ENCODE assay signal across 29 mouse cellular contexts in the genomic region with DNA sequence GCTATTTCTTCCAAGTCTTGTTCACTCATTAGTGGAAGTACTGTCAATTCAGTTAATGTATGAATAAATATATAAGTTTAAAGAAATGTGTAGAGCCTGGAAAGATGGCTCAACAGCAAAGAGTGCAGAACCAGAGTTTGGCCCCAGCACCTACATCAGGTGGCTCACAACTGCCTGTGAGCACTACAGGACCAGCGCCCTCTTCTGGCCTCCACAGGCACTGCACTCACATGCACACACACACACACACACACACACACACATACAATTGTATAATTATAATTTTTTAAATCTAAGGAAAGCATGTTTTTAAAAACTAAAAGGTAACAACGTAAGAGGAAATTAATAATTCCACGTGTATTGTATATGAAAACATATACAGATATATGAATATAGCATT. TPM values are rescaled to one million over a fixed set of nuclear protein-coding genes. Genes with fewer than 3 reads are reported as not detected.
DNase-seq lines count a peak whose midpoint lies in the region; ATAC-seq and TF ChIP-seq lines count a peak whose summit lies in the region.
"Had no signal": no experiment of that assay in that cellular context is flagged by ENCODE, and none has a peak within 500 bp of the region (broad histone marks: within the 10 kb centered on the region; RNA-seq: fewer than 3 reads in every experiment).

No protein-coding gene starts in this region.

- no peak for TF ChIP-seq POLR2A in heart, adult 2 months (IDR thresholded peaks at IDR 0.05; ENCODE audit: insufficient read depth, low read depth, low read length)
- TF ChIP-seq POLR2A in ES-Bruce4 (IDR thresholded peaks at IDR 0.05; ENCODE audit: insufficient read depth, low read length): no peak
- TF ChIP-seq POLR2A in brain, embryonic 14.5 days (IDR thresholded peaks at IDR 0.05; ENCODE audit: borderline replicate concordance, extremely low read depth, insufficient read depth, insufficient read length, poor library complexity, severe bottlenecking): no peak

- no peak overlapping the region for H3K4me2 ChIP-seq in liver, postnatal 0 days (ENCODE audit: low read depth, low read length)
- no peak overlapping the region for H3K4me2 ChIP-seq in liver, embryonic 12.5 days
- H3K4me2 ChIP-seq: forebrain, embryonic 12.5 days; heart, embryonic 15.5 days; liver, embryonic 15.5 days; neural tube, embryonic 12.5 days had no signal

- H3K4me1 ChIP-seq in heart, adult 2 months (ENCODE audit: control insufficient read depth, insufficient read depth, low read length): no peaks in the 10 kb centered on the region
- no peaks in the 10 kb centered on the region for H3K4me1 ChIP-seq in liver, postnatal 0 days (ENCODE audit: insufficient read depth)
- 0 out of 2 replicates have a peak, but pooled peaks cover 4% of the 10 kb centered on the region for H3K4me1 ChIP-seq in liver, embryonic 12.5 days
- H3K4me1 ChIP-seq in ES-Bruce4 (ENCODE audit: control insufficient read depth, insufficient read depth, low read length): no peaks in the 10 kb centered on the region
- H3K4me1 ChIP-seq: forebrain, embryonic 12.5 days; heart, embryonic 15.5 days; limb, embryonic 10.5 days; neural tube, embryonic 12.5 days had no signal

- H3K36me3 ChIP-seq in heart, adult 2 months (ENCODE audit: control insufficient read depth, insufficient read depth, low read length): no peaks in the 10 kb centered on the region
- no peaks in the 10 kb centered on the region for H3K36me3 ChIP-seq in liver, postnatal 0 days (replicated peaks; ENCODE audit: insufficient read depth, low read length)
- no peaks in the 10 kb centered on the region for H3K36me3 ChIP-seq in liver, embryonic 12.5 days
- H3K36me3 ChIP-seq in ES-Bruce4 (ENCODE audit: control insufficient read depth, insufficient read depth, low read length, poor library complexity, severe bottlenecking): no peaks in the 10 kb centered on the region
- H3K36me3 ChIP-seq: forebrain, embryonic 12.5 days; heart, embryonic 15.5 days; limb, embryonic 10.5 days; liver, embryonic 15.5 days; neural tube, embryonic 12.5 days had no signal

- no peaks in the 10 kb centered on the region for H3K79me2 ChIP-seq in heart, adult 2 months (replicated peaks; ENCODE audit: control insufficient read depth, insufficient read depth, low read length)

- H3K27ac ChIP-seq in heart, adult 2 months: no peak overlapping the region
- H3K27ac ChIP-seq in liver, postnatal 0 days (ENCODE audit: low read depth): no peak overlapping the region
- H3K27ac ChIP-seq in liver, embryonic 12.5 days: no peak overlapping the region
- H3K27ac ChIP-seq in ES-Bruce4 (ENCODE audit: insufficient read depth, low read length): no peak overlapping the region
- H3K27ac ChIP-seq: forebrain, embryonic 12.5 days; heart, embryonic 15.5 days; left cerebral cortex, adult 2 months; limb, embryonic 10.5 days; liver, embryonic 15.5 days; neural tube, embryonic 12.5 days had no signal

- DNase-seq in heart, adult 2 months: no peak
- DNase-seq in heart, adult 9 months (ENCODE audit: low spot score in 2 of 2): no peak
- DNase-seq in liver, postnatal 0 days: peak; percentile 13
- DNase-seq in brain, embryonic 14.5 days (ENCODE audit: low read depth): no peak
- no peak for DNase-seq in natural killer cell, adult 2 months (ENCODE audit: low spot score in 2 of 2)
- DNase-seq: adrenal gland, postnatal 25 days; cerebellum, adult 2 months; gastrocnemius, postnatal 14 days; heart, adult 18-20 months; heart, postnatal 4 days; kidney, adult 18-20 months; kidney, postnatal 10 days; lung, postnatal 14 days; right cerebral cortex, adult 18-20 months; spleen, adult 18-20 months; thymus, adult 18-20 months; thymus, postnatal 4 days had no signal

- H3K9me3 ChIP-seq in liver, postnatal 0 days (ENCODE audit: low read length): no peaks in the 10 kb centered on the region
- no peaks in the 10 kb centered on the region; the same call in 1 of the 2 replicates for H3K9me3 ChIP-seq in liver, embryonic 12.5 days (replicated peaks)
- H3K9me3 ChIP-seq in ES-Bruce4 (replicated peaks; ENCODE audit: control insufficient read depth, insufficient read depth, low read length, poor library complexity, severe bottlenecking): no peaks in the 10 kb centered on the region
- H3K9me3 ChIP-seq: forebrain, embryonic 12.5 days; heart, embryonic 15.5 days; limb, embryonic 10.5 days; liver, embryonic 15.5 days; neural tube, embryonic 12.5 days had no signal

- no peak for TF ChIP-seq EP300 in heart, adult 2 months (IDR thresholded peaks at IDR 0.05; ENCODE audit: insufficient read depth, low read depth, low read length)
- TF ChIP-seq EP300 in liver, postnatal 0 days (IDR thresholded peaks at IDR 0.05; ENCODE audit: low read depth): no peak
- TF ChIP-seq EP300 in ES-Bruce4 (IDR thresholded peaks at IDR 0.05; ENCODE audit: insufficient read depth, low read depth, low read length): no peak

- H3K9ac ChIP-seq in heart, adult 2 months (ENCODE audit: low read depth, low read length): no peak overlapping the region
- H3K9ac ChIP-seq in liver, postnatal 0 days (replicated peaks): no peak overlapping the region
- no peak overlapping the region for H3K9ac ChIP-seq in liver, embryonic 12.5 days
- H3K9ac ChIP-seq in ES-Bruce4 (ENCODE audit: low read depth, poor library complexity, severe bottlenecking): no peak overlapping the region
- H3K9ac ChIP-seq: forebrain, embryonic 12.5 days; heart, embryonic 15.5 days; liver, embryonic 15.5 days; neural tube, embryonic 12.5 days had no signal

- no peak overlapping the region for H3K4me3 ChIP-seq in heart, adult 2 months
- H3K4me3 ChIP-seq in liver, postnatal 0 days (ENCODE audit: low read depth, low read length): no peak overlapping the region
- H3K4me3 ChIP-seq in liver, embryonic 12.5 days: no peak overlapping the region
- no peak overlapping the region for H3K4me3 ChIP-seq in ES-Bruce4 (ENCODE audit: low read depth, low read length)
- H3K4me3 ChIP-seq: forebrain, embryonic 12.5 days; heart, embryonic 15.5 days; left cerebral cortex, adult 2 months; limb, embryonic 10.5 days; liver, embryonic 15.5 days; neural tube, embryonic 12.5 days had no signal

- H3K27me3 ChIP-seq in heart, adult 2 months (ENCODE audit: control insufficient read depth, insufficient read depth, low read length): no peaks in the 10 kb centered on the region
- no peaks in the 10 kb centered on the region for H3K27me3 ChIP-seq in liver, postnatal 0 days (ENCODE audit: insufficient read depth, low read length)
- H3K27me3 ChIP-seq in liver, embryonic 12.5 days (replicated peaks): no peaks in the 10 kb centered on the region
- H3K27me3 ChIP-seq in ES-Bruce4 (ENCODE audit: control insufficient read depth, insufficient read depth, low read length, poor library complexity, severe bottlenecking): no peaks in the 10 kb centered on the region
- H3K27me3 ChIP-seq: forebrain, embryonic 12.5 days; heart, embryonic 15.5 days; liver, embryonic 15.5 days; neural tube, embryonic 12.5 days had no signal

- 0 out of 2 replicates have a peak, but pooled peaks have one; percentile 5 for TF ChIP-seq CTCF in heart, adult 2 months (IDR thresholded peaks at IDR 0.05)
- peak; percentile 32 for TF ChIP-seq CTCF in liver, postnatal 0 days (IDR thresholded peaks at IDR 0.05; ENCODE audit: low read depth)
- TF ChIP-seq CTCF in ES-Bruce4 (IDR thresholded peaks at IDR 0.05; ENCODE audit: low read depth, low read length): peak; percentile 19
- TF ChIP-seq CTCF in brain, embryonic 14.5 days (IDR thresholded peaks at IDR 0.05; ENCODE audit: borderline replicate concordance, extremely low read depth, insufficient read depth, insufficient read length): peak; percentile 12; the same call in 1 of the 2 replicates

- 83% methylated on average over 3 of the region's 3 CpGs for WGBS in heart, adult 2 months
- whole genome bisulfite sequencing in liver, postnatal 0 days (ENCODE audit: insufficient replicate concordance): 75% methylated on average over 3 of the region's 3 CpGs
- WGBS in liver, embryonic 12.5 days (ENCODE audit: insufficient replicate concordance): 74% methylated on average over 3 of the region's 3 CpGs

- ATAC-seq in liver, postnatal 0 days: no peak
- no peak for ATAC-seq in liver, embryonic 12.5 days
- ATAC-seq: hindbrain, embryonic 16.5 days had no signal

- intact Hi-C loops in heart, adult 2 months (cut with DNase I): no loop called here

RNA-seq across cellular contexts. Expression of gene Maats1, which starts 12.6 kb away (rescaled TPM):
- total RNA-seq in heart, adult 2 months (2021): not detected
- polyA plus RNA-seq in heart, adult 2 months (2012; rRNA removed): 0.20 TPM in 1 of 2 replicates, not detected in the other
- polyA plus RNA-seq in liver, postnatal 0 days (2015; fragmentation: Nextera tagmentation; extraction: Ambion mirVana): 0.04 TPM in 1 of 2 replicates, not detected in the other
- 0.05 TPM in 1 of 2 replicates, not detected in the other for polyA plus RNA-seq in liver, embryonic 12.5 days (2016; fragmentation: Nextera tagmentation; extraction: Ambion mirVana)
- polyA plus RNA-seq in ES-Bruce4 (2011; ENCODE audit: insufficient read depth, insufficient read length, low read depth, missing spikeins): 0.58 and 0.96 TPM in 2 replicates
- polyA plus RNA-seq in brain, embryonic 14.5 days (2012; rRNA removed): 0.49 and 1.4 TPM in 2 replicates
- total RNA-seq: gastrocnemius, postnatal 14 days; monocyte, adult 5-6 weeks had no signal
- polyA plus RNA-seq: limb, embryonic 10.5 days had no signal

RNA-seq across cellular contexts. Expression of gene Cox17, which starts 17.5 kb away (rescaled TPM):
- 100 to 1,000 TPM; 295 to 358 TPM for total RNA-seq in heart, adult 2 months (2021)
- polyA plus RNA-seq in heart, adult 2 months (2012; rRNA removed): 190 and 221 TPM in 2 replicates
- polyA plus RNA-seq in liver, postnatal 0 days (2015; fragmentation: Nextera tagmentation; extraction: Ambion mirVana): 274 and 276 TPM in 2 replicates
- 404 and 417 TPM in 2 replicates for polyA plus RNA-seq in liver, embryonic 12.5 days (2016; fragmentation: Nextera tagmentation; extraction: Ambion mirVana)
- polyA plus RNA-seq in ES-Bruce4 (2011; ENCODE audit: insufficient read depth, insufficient read length, low read depth, missing spikeins): 218 and 226 TPM in 2 replicates
- 62.9 and 69.0 TPM in 2 replicates for polyA plus RNA-seq in brain, embryonic 14.5 days (2012; rRNA removed)

RNA-seq across cellular contexts. Expression of gene Gm21987, which starts 17.5 kb away (rescaled TPM):
- not detected for total RNA-seq in heart, adult 2 months (2021)
- not detected in 2 replicates for polyA plus RNA-seq in heart, adult 2 months (2012; rRNA removed)
- not detected in 2 replicates for polyA plus RNA-seq in liver, postnatal 0 days (2015; fragmentation: Nextera tagmentation; extraction: Ambion mirVana)
- polyA plus RNA-seq in liver, embryonic 12.5 days (2016; fragmentation: Nextera tagmentation; extraction: Ambion mirVana): not detected in 2 replicates
- not detected in 2 replicates for polyA plus RNA-seq in ES-Bruce4 (2011; ENCODE audit: insufficient read depth, insufficient read length, low read depth, missing spikeins)
- polyA plus RNA-seq in brain, embryonic 14.5 days (2012; rRNA removed): not detected in 2 replicates
- total RNA-seq: adrenal gland, postnatal 25 days; gastrocnemius, postnatal 14 days; left cerebral cortex, adult 2 months; megakaryocyte-erythroid progenitor cell, adult 5-6 weeks; monocyte, adult 5-6 weeks had no signal
- polyA plus RNA-seq: cerebellum, adult 2 months; forebrain, embryonic 12.5 days; frontal cortex, adult 2 months; hindbrain, embryonic 16.5 days; limb, embryonic 10.5 days; liver, embryonic 15.5 days; neural tube, embryonic 12.5 days had no signal

RNA-seq across cellular contexts. Expression of gene Popdc2, which starts 32.7 kb away (rescaled TPM):
- 100 to 1,000 TPM; 462 to 476 TPM for total RNA-seq in heart, adult 2 months (2021)
- 695 and 745 TPM in 2 replicates for polyA plus RNA-seq in heart, adult 2 months (2012; rRNA removed)
- 10.8 and 12.6 TPM in 2 replicates for polyA plus RNA-seq in liver, postnatal 0 days (2015; fragmentation: Nextera tagmentation; extraction: Ambion mirVana)
- 20.3 and 24.8 TPM in 2 replicates for polyA plus RNA-seq in liver, embryonic 12.5 days (2016; fragmentation: Nextera tagmentation; extraction: Ambion mirVana)
- polyA plus RNA-seq in ES-Bruce4 (2011; ENCODE audit: insufficient read depth, insufficient read length, low read depth, missing spikeins): not detected in 2 replicates
- 0.81 and 0.85 TPM in 2 replicates for polyA plus RNA-seq in brain, embryonic 14.5 days (2012; rRNA removed)
- total RNA-seq: monocyte, adult 5-6 weeks had no signal

RNA-seq across cellular contexts. Expression of gene Nr1i2, which starts 34.7 kb away (rescaled TPM):
- not detected for total RNA-seq in heart, adult 2 months (2021)
- 0.15 TPM in 1 of 2 replicates, not detected in the other for polyA plus RNA-seq in heart, adult 2 months (2012; rRNA removed)
- polyA plus RNA-seq in liver, postnatal 0 days (2015; fragmentation: Nextera tagmentation; extraction: Ambion mirVana): 13.8 and 14.6 TPM in 2 replicates
- 1.4 and 1.8 TPM in 2 replicates for polyA plus RNA-seq in liver, embryonic 12.5 days (2016; fragmentation: Nextera tagmentation; extraction: Ambion mirVana)
- not detected in 2 replicates for polyA plus RNA-seq in ES-Bruce4 (2011; ENCODE audit: insufficient read depth, insufficient read length, low read depth, missing spikeins)
- not detected in 2 replicates for polyA plus RNA-seq in brain, embryonic 14.5 days (2012; rRNA removed)
- total RNA-seq: adrenal gland, postnatal 25 days; gastrocnemius, postnatal 14 days; heart, adult 18-20 months; heart, postnatal 4 days; left cerebral cortex, adult 2 months; megakaryocyte-erythroid progenitor cell, adult 5-6 weeks; monocyte, adult 5-6 weeks had no signal
- polyA plus RNA-seq: cerebellum, adult 2 months; forebrain, embryonic 12.5 days; frontal cortex, adult 2 months; heart, embryonic 15.5 days; hindbrain, embryonic 16.5 days; limb, embryonic 10.5 days; neural tube, embryonic 12.5 days had no signal
